Mouse (Mus musculus) urinary bladder, adult 2 months (tissue): ENCODE measurements around the gene Vps26a. TPM values are rescaled to one million over a fixed set of nuclear protein-coding genes. Genes with fewer than 3 reads are reported as not detected.

Experiments used
- DNase-seq: peaks from one replicate; pipeline ENCODE4 v3.0.0; 2022; ENCODE audit warnings: low spot score
- polyA plus RNA-seq: library from polyadenylated mRNA; depleted of rRNA; stranded (reverse); fragments of >200 nt; gene quantifications from 2 replicates; pipeline ENCODE4 v1.2.3, GENCODE M21; 2012; rRNA removed

The Vps26a gene
- polyA plus RNA-seq, 1 experiment, result 49.9 TPM

DNA sequence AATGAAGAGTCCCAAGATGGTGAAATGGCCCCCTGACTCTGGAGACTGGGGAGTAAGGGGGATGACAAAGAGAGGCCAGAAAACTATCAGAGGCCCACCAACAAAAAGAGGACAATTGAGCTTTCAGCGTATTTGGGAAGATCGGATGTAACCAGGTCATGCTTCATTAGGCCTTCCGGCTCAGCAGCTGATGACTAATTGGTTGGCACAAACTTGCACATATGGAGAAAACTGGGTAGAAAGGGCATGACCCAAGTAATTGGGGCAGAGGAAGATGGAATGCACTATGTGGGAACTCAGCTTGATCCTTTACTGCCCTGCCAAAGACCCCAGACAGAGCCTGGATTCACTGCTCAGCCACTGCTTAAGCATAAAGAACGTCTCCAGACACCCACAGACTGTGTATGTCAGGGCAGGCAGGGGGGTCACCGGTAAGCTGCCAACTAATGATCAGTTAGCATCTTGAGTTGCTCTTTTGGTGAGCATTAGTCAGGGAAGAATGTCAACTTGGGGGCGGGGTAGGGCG, 67.7 kb downstream of the Vps26a start:
- no peak for DNase-seq

DNA sequence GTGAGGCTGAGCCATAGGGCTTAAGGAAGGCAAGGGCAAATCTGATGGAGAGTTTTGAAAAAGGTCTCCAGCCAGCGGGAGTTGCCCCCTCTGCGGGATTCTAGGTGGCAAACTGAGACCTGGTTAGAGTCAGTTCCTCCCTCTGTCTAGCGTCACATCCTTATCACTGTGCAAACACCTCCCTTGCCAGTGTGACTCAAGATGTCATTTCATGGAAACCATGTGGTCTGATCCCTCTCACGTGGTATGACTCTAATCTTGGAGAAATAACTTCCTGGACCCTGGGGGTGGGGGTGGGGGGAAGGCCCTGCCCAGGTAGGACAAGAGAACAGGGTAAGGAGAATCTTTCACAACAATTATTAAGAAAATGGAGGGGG, 73.0 kb downstream of the Vps26a start:
- no peak for DNase-seq

DNA sequence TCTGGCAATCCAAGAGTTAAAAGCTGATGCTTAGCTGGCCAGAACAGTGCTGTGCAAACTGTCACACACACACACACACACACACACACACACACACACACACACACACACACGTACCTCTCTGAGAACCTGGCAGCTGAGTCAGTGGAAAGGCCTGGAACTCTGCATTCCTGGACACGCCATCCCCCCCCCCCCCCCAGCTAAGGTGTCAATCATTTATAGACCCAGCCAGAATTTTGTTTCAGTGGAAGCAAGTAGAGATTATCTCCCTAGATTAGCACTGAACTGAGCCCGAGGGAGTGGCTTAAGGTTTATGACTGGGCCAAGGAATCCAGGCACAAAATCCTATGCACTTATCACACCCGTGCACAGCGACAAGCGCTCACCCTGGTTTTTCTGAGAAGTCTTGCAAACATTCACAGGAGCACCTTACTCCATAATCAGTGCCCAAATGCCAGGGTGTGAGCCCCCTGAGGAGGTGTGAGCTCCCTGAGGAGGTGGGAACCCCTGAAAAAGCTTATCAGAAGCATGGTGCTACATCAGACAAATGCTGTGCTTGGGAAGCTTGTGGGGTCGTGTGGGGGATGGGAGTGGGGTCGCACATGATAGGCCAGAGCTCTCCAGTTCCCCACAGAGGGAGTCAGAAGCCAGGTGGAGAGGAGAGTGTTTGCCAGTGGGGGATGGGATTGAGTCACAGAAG, 73.5 kb downstream of the Vps26a start:
- DNase-seq, result no peak

DNA sequence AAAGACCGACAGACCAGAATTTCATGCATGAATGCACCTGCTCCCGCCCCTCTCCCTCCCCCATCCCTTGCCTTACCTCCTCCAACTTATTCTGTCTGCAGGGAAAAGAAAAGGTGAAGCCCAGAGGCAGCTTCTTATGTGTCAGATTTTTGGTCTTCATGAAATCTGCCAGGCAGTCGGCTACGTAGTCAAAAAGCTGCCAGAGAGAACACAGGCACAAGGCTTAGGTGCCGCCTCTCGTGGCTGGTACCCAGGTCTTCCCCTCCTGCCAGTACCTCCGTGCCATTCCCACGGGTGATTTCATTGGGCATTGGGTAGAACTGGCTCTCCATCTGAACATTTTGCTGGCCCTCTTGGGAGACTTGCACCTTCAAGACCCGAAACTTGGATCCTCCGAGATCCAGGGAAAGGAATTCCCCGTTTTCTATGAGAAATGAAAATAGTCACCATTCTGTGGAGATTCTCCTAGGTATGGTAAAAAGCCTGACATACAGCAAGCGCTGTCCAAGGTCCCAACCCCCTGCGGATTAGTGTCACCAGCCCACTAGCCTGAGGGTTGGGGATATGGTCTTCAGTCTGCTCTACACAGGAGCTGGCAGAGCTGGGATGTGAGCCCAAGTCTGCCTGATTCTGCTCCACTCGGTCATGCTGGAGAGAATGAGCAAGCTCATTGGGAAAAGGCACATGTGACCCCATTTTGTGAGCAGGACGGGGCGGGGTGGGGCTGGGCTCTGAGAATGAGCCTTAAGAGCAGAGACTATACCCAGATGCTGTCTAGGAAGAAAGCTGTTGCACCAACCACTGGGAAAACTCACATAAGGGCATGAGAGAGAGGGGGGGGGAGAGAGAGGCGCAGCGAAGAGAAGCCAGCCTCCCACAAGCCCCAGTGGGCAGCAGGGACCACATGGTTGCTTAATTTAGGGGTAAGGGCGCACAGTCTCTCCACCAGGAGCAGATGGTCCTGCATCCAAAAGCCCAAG, 74.9 kb downstream of the Vps26a start:
- DNase-seq, result no peak

- no peak for DNase-seq
Measured at GRCm38 (mm10) chr10:62410943-62411342, 75.7 kb downstream of the Vps26a start.

Other genes starting within 250 kb of the Vps26a start
- 4.2 and 10.7 TPM in 2 replicates for gene Tacr2, start 234.4 kb downstream of the Vps26a start, polyA plus RNA-seq
- 53.9 and 83.8 TPM in 2 replicates for gene Hk1, start 106.9 kb downstream of the Vps26a start, polyA plus RNA-seq
- gene Hkdc1, start 64.3 kb downstream of the Vps26a start, polyA plus RNA-seq, result 0.14 and 0.15 TPM in 2 replicates
- gene 4930507D05Rik, start 37.3 kb downstream of the Vps26a start, polyA plus RNA-seq, result 0.06 and 0.08 TPM in 2 replicates
- gene Supv3l1, start 37.1 kb downstream of the Vps26a start, polyA plus RNA-seq, result 20.0 and 21.3 TPM in 2 replicates
- 20.3 and 24.9 TPM in 2 replicates for gene Srgn, start 40.6 kb upstream of the Vps26a start, polyA plus RNA-seq
- 31.4 and 34.4 TPM in 2 replicates for gene Kif1bp, start 91.7 kb upstream of the Vps26a start, polyA plus RNA-seq
- gene Ddx21, start 115.5 kb upstream of the Vps26a start, polyA plus RNA-seq, result 33.3 and 37.3 TPM in 2 replicates
- 85.8 and 88.3 TPM in 2 replicates for gene Ddx50, start 164.4 kb upstream of the Vps26a start, polyA plus RNA-seq
- gene Stox1, start 239.3 kb upstream of the Vps26a start, polyA plus RNA-seq, result 0.74 and 0.87 TPM in 2 replicates